Mouse (Mus musculus) G1E (cell line): ENCODE measurements around the gene Hipk2. TPM values are rescaled to one million over a fixed set of nuclear protein-coding genes. Genes with fewer than 3 reads are reported as not detected.
A peak's percentile ranks its signal among the peaks of the same experiment; 100 is the strongest.

Experiments used
- ATAC-seq: 2 replicates; pipeline ENCODE4 v1.8.0; 2016; ENCODE audit warnings: mild to moderate bottlenecking; ENCODE audit not compliant: insufficient number of reproducible peaks, poor library complexity, low FRiP score, severe bottlenecking; ENCODE audit errors: extremely low read depth
- DNase-seq: peaks from one replicate; pipeline ENCODE4 v3.0.0; 2012; ENCODE audit warnings: low spot score
- H3K27me3 ChIP-seq: 2 replicates; pipeline ENCODE4 v1.6.1; 2012; ENCODE audit warnings: mild to moderate bottlenecking, low read length, inconsistent platforms; ENCODE audit not compliant: insufficient read depth
- H3K36me3 ChIP-seq: replicated peaks from 2 replicates; pipeline ENCODE3; 2012; ENCODE audit warnings: mild to moderate bottlenecking, inconsistent platforms
- H3K4me1 ChIP-seq: 2 replicates; pipeline ENCODE4 v1.6.1; 2012; ENCODE audit warnings: low read depth, low read length, inconsistent platforms, mixed read lengths; ENCODE audit not compliant: insufficient read depth
- H3K4me3 ChIP-seq: 2 replicates; pipeline ENCODE4 v1.5.1; 2012; ENCODE audit warnings: low read depth, mild to moderate bottlenecking, inconsistent platforms, low read length, moderate library complexity, mixed read lengths
- H3K9me3 ChIP-seq: replicated peaks from 2 replicates; pipeline ENCODE4 v1.6.1; 2012; ENCODE audit warnings: inconsistent platforms
- CTCF ChIP-seq: IDR thresholded peaks from 2 replicates; pipeline ENCODE4 v1.5.1; 2012; ENCODE audit warnings: low read depth, low read length, inconsistent platforms, mixed read lengths
- GATA1 ChIP-seq: IDR thresholded peaks from 2 replicates; pipeline ENCODE4 v1.6.1; 2012; ENCODE audit warnings: borderline replicate concordance, low read length, inconsistent platforms, mixed read lengths
- GATA2 ChIP-seq: IDR thresholded peaks from 2 replicates; pipeline ENCODE4 v1.6.1; 2012; ENCODE audit warnings: low read depth, low read length, inconsistent platforms, borderline replicate concordance
- POLR2AphosphoS5 ChIP-seq: IDR thresholded peaks from 2 replicates; pipeline ENCODE4 v1.6.1; 2012; ENCODE audit warnings: low read depth, low read length, inconsistent platforms; ENCODE audit not compliant: insufficient replicate concordance
- TAL1 ChIP-seq: conservative IDR thresholded peaks from 2 replicates; pipeline ENCODE4 v1.6.1; 2012; ENCODE audit warnings: low read depth, low read length, inconsistent platforms, mixed read lengths
- polyA plus RNA-seq: library from polyadenylated mRNA; stranded (reverse); fragments of >175 nt; gene quantifications from 2 replicates; pipeline ENCODE4 v1.2.3, GENCODE M21; 2012
- total RNA-seq, 2 experiments: library from RNA; stranded (forward) in 1 of 2; stranded (reverse) in 1 of 2; fragments of 200-1000 nt in 1 of 2; fragments of >200 nt in 1 of 2; fragmentation: Nextera tagmentation in 1 of 2; gene quantifications; 2 replicates each; pipeline ENCODE4 v1.2.3; 2014 to 2017

Hipk2 gene
- total and polyA plus RNA-seq, 3 experiments = 4.6 to 97.9 (median 39.6) TPM

DNA sequence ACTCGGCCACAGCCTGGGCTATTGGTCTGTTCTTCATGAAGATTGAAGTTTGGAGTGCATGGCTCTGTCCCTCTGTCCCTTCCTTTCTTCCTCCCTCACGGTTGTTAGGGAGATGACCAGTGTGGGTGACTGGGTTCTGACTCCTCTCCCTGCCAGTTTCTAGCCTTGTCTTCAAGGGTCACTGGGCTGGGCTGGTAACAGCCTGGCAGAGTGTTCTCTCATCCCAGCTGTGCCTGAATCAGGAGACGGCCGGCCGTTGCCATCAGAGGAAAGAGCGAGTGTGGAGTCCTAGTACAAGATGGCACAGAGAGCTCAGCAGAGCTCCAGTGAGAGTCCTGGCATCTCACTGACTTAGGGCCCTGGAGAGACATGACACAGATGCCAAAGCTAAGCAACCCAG, 32.4 kb upstream of the Hipk2 start:
- TF ChIP-seq CTCF (no peak), GATA2 (no peak), POLR2AphosphoS5 (no peak), TAL1 (no peak), GATA1 (no peak)

DNA sequence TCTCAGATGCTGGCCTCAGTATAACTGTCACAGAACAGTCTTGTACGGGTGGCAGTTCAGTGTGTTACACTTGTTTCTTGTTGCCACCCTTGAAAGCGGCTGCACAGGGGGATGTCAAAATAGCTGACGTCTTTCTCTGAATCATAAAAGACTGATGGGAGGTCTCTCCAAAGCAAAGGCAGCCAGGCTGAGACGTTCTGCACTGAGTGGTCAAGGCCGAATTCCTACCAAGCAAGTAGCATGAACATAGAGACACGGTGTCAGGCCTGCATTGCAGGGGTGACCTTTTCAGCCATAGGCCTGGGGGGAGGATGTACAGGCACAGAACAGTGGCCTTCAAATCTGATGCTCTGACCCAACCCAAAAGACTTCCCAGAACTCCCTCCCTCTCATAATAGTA, 30.0 kb upstream of the Hipk2 start:
- Histone ChIP-seq H3K27me3 (peaks cover 22% of the 10 kb centered on the region), H3K36me3 (no peaks in the 10 kb centered on the region), H3K9me3 (peaks cover 4% of the 10 kb centered on the region; the same call in 1 of the 2 replicates), H3K4me3 (no peak overlapping the region), H3K4me1 (peaks cover 52% of the 10 kb centered on the region)
- TF ChIP-seq POLR2AphosphoS5 (no peak), TAL1 (no peak), GATA1 (no peak), GATA2 (no peak), CTCF (no peak)
- ATAC-seq (no peak), DNase-seq (no peak)

More for the DNA sequence above, 32.4 kb upstream of the Hipk2 start:
- Histone ChIP-seq H3K27me3 (peaks cover 29% of the 10 kb centered on the region), H3K36me3 (no peaks in the 10 kb centered on the region), H3K4me3 (no peak overlapping the region), H3K4me1 (peaks cover 56% of the 10 kb centered on the region), H3K9me3 (peaks cover 4% of the 10 kb centered on the region; the same call in 1 of the 2 replicates)
- ATAC-seq (no peak), DNase-seq (no peak)

DNA sequence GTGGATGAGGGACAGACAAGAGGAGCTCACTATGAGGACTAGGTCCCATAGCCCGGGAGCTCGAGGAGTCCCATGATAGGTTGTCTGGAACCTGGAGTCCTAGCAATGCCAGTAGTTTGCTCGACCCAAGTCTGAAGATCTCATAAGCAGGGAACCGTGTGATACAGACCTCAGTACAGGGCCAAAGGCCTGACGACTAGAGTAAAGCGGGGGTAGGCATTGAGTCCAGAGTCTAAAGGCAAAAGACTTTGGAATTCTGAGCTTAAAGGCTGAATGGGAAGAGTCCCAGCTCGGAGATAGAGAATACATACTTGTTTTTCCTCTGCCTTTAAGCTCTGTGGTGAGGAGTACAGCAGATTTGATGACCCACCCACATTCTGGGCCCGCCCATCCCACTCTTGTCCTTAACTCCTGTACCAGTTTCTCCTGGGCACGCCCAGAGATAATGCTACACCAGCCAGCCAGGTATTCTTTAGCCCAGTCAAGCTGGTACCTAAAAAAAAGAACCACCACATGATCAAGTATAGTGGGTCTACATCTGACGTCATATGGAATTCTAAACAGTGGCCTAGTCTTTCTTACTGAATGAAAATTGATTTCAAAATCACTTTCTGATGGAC, 27.0 kb upstream of the Hipk2 start:
- Histone ChIP-seq H3K36me3 (no peaks in the 10 kb centered on the region), H3K9me3 (no peaks in the 10 kb centered on the region), H3K4me1 (peaks cover 57% of the 10 kb centered on the region), H3K4me3 (no peak overlapping the region), H3K27me3 (peaks cover 6% of the 10 kb centered on the region; the same call in 1 of the 2 replicates)
- no peak for ATAC-seq
- no peak for TF ChIP-seq TAL1
- TF ChIP-seq GATA2 = no peak
- no peak for TF ChIP-seq POLR2AphosphoS5
- no peak for TF ChIP-seq GATA1
- TF ChIP-seq CTCF = no peak
- DNase-seq = no peak

DNA sequence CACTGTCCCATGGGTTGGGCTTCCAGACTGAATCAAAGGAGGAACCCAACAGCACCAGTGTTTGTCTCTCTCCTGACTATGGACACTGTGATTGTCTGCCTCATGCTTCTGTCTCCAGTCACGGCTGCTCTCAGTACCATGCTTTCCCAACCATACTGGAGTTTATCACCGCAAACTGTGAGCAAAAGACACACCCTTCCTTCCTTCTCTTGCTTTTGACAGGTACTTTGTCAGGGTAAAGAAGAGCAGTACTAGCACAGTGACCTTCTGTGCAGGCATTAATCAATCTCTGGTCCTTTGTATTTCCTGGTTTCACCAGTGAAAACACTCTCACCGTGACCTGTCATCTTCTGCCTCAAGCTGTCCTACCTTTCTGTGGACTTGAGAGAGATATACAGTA, 25.7 kb upstream of the Hipk2 start:
- Histone ChIP-seq H3K27me3 (peaks cover 4% of the 10 kb centered on the region), H3K36me3 (no peaks in the 10 kb centered on the region), H3K4me3 (no peak overlapping the region; the same call in 1 of the 2 replicates), H3K9me3 (no peaks in the 10 kb centered on the region), H3K4me1 (peaks cover 59% of the 10 kb centered on the region)
- no peak for DNase-seq
- ATAC-seq = no peak
- TF ChIP-seq POLR2AphosphoS5 (no peak), GATA2 (no peak), GATA1 (no peak), TAL1 (no peak), CTCF (no peak)

DNA sequence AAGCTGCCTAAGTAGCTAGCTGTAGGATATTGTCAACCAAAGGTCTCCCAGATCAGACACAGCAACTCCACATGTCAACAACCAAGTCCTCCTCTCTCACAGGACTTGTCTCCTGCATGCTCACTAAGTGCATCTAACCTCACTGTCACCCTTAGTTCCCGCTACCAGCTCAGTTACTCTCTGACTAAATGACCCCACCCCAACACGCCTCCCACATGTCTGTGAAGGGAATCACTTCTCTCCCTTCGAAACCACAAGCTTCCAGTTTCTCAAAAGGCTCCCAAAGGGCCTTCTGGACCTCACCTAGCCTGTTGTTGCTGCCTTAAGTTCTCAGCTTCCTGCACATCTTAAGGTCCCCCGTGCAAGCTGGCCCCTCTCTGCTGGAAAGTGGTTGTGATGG, 25.2 kb upstream of the Hipk2 start:
- TF ChIP-seq TAL1 (no peak), GATA1 (no peak), POLR2AphosphoS5 (no peak), GATA2 (no peak), CTCF (no peak)
- Histone ChIP-seq H3K36me3 (no peaks in the 10 kb centered on the region), H3K4me3 (peak overlapping the region; percentile 27; the same call in 1 of the 2 replicates), H3K4me1 (peaks cover 60% of the 10 kb centered on the region), H3K9me3 (no peaks in the 10 kb centered on the region), H3K27me3 (peaks cover 6% of the 10 kb centered on the region)
- no peak for ATAC-seq
- no peak for DNase-seq

DNA sequence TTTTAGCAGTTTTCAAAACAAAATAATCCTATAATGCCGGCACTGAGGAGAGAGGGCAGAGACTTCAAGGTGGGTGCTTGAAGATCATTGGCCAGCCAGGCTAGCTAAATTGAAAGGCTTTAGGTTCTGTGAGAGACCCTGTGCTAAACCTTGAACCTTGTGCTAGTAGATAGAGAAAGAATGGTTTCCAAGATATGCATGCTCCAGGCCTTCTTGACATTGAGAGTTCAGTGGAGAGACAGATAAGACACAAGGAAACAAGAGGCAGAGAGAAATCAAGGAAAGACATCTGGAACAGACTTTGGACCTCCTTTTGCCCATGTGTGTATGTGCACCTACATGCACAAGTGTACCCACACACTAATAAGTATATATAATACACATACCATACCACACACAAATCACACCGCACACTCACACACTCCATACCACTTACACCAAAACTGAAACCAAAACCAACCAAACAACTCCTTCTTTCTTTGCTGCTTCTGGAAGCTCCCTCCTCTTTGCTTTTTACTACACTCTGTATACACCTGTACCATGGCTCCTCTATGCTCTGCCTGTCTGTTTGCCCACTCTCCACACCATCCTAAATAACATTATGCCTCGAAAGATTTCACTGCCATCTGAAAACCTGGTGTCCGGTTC, 24.6 kb upstream of the Hipk2 start:
- H3K27me3 ChIP-seq = peaks cover 9% of the 10 kb centered on the region
- TF ChIP-seq TAL1 (peak; percentile 77), CTCF (no peak), POLR2AphosphoS5 (no peak), GATA2 (no peak)
- H3K36me3 ChIP-seq = no peaks in the 10 kb centered on the region
- ATAC-seq (peak; percentile 42), DNase-seq (no peak)
- H3K4me1 ChIP-seq = peaks cover 65% of the 10 kb centered on the region
- no peaks in the 10 kb centered on the region for H3K9me3 ChIP-seq
- peak overlapping the region; percentile 27; the same call in 1 of the 2 replicates for H3K4me3 ChIP-seq
